Comparison of ENCODE assay signal across 18 mouse cellular contexts in the genomic region with DNA sequence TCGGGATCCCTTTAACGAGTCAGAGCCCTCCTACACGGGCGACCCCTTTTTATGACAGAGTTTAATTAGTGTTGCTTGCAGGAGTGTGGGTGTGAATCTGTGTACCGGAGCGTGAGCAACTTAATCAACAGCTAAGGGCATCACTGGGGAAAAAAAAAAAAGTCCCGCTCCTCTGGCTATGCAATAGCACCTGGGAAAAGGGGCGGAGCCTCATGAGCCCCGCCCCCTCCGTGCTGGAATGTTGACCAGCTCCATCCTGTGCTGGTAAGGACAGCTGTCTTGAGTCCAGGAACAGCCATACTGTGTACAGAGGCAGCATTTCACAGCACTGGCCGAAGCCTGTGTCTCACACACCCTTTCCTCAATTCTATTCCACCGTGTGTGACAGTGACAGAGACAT. TPM values are rescaled to one million over a fixed set of nuclear protein-coding genes. Genes with fewer than 3 reads are reported as not detected.
DNase-seq lines count a peak whose midpoint lies in the region; ATAC-seq and TF ChIP-seq lines count a peak whose summit lies in the region.
"Had no signal": no experiment of that assay in that cellular context is flagged by ENCODE, and none has a peak within 500 bp of the region (broad histone marks: within the 10 kb centered on the region; RNA-seq: fewer than 3 reads in every experiment).

No protein-coding gene starts in this region.

- TF ChIP-seq CTCF in liver, embryonic 14.5 days (IDR thresholded peaks at IDR 0.05; ENCODE audit: low read depth) = no peak
- no peak for TF ChIP-seq CTCF in lung, embryonic 14.5 days (IDR thresholded peaks at IDR 0.05; ENCODE audit: low read depth)
- no peak for TF ChIP-seq CTCF in hindbrain, postnatal 0 days (IDR thresholded peaks at IDR 0.05; ENCODE audit: low read depth)

- H3K27me3 ChIP-seq in liver, embryonic 14.5 days (ENCODE audit: control insufficient read depth, insufficient read depth, low read length) = no peaks in the 10 kb centered on the region
- no peaks in the 10 kb centered on the region for H3K27me3 ChIP-seq in liver, embryonic 11.5 days (replicated peaks; ENCODE audit: control insufficient read depth, insufficient read depth, low read length)
- H3K27me3 ChIP-seq in kidney, embryonic 14.5 days (ENCODE audit: control insufficient read depth, insufficient read depth, low read length) = no peaks in the 10 kb centered on the region
- no peaks in the 10 kb centered on the region for H3K27me3 ChIP-seq in lung, embryonic 14.5 days (ENCODE audit: insufficient read depth, low read length)
- no peaks in the 10 kb centered on the region for H3K27me3 ChIP-seq in hindbrain, postnatal 0 days (ENCODE audit: insufficient read depth, low read length)

- TF ChIP-seq EP300 in liver, embryonic 14.5 days (IDR thresholded peaks at IDR 0.05; ENCODE audit: low read depth) = no peak

- H3K4me3 ChIP-seq in liver, embryonic 14.5 days (ENCODE audit: insufficient read depth in 1 of 2, low read depth in 2 of 2, low read length in 2 of 2) = no peak overlapping the region
- no peak overlapping the region for H3K4me3 ChIP-seq in liver, embryonic 11.5 days (ENCODE audit: low read depth, low read length)
- no peak overlapping the region for H3K4me3 ChIP-seq in kidney, embryonic 14.5 days (ENCODE audit: low read length)
- H3K4me3 ChIP-seq in lung, embryonic 14.5 days (ENCODE audit: low read depth, low read length) = no peak overlapping the region
- H3K4me3 ChIP-seq in hindbrain, postnatal 0 days (ENCODE audit: low read length) = no peak overlapping the region
- H3K4me3 ChIP-seq: embryonic facial prominence, embryonic 10.5 days; heart, embryonic 13.5 days; hindbrain, embryonic 12.5 days; megakaryocyte, embryonic 14.5 days; myocyte had no signal

- no peaks in the 10 kb centered on the region; a peak in 1 of 4 replicates for H3K4me1 ChIP-seq in liver, embryonic 14.5 days (replicated peaks; ENCODE audit: control insufficient read depth in 2 of 2, insufficient read depth in 2 of 2, low read length in 1 of 2)
- H3K4me1 ChIP-seq in liver, embryonic 11.5 days (replicated peaks; ENCODE audit: control insufficient read depth, insufficient read depth, low read length) = no peaks in the 10 kb centered on the region; the same call in 1 of the 2 replicates
- peaks cover 6% of the 10 kb centered on the region; the same call in 1 of the 2 replicates for H3K4me1 ChIP-seq in kidney, embryonic 14.5 days (ENCODE audit: control insufficient read depth, insufficient read depth, low read length)
- no peaks in the 10 kb centered on the region for H3K4me1 ChIP-seq in lung, embryonic 14.5 days (ENCODE audit: insufficient read depth)
- no peaks in the 10 kb centered on the region for H3K4me1 ChIP-seq in hindbrain, postnatal 0 days (ENCODE audit: insufficient read depth, low read length)

- no peak overlapping the region for H3K4me2 ChIP-seq in liver, embryonic 14.5 days (ENCODE audit: low read depth)
- H3K4me2 ChIP-seq in liver, embryonic 11.5 days = no peak overlapping the region
- H3K4me2 ChIP-seq in kidney, embryonic 14.5 days (replicated peaks; ENCODE audit: low read depth, low read length) = no peak overlapping the region
- H3K4me2 ChIP-seq in lung, embryonic 14.5 days = no peak overlapping the region
- H3K4me2 ChIP-seq in hindbrain, postnatal 0 days (ENCODE audit: low read depth, low read length) = no peak overlapping the region
- H3K4me2 ChIP-seq: heart, embryonic 13.5 days; hindbrain, embryonic 12.5 days had no signal

- 47% methylated on average over 12 of the region's 12 CpGs for WGBS in liver, embryonic 14.5 days (ENCODE audit: insufficient replicate concordance)
- 43% methylated on average over 12 of the region's 12 CpGs for WGBS in liver, embryonic 11.5 days
- WGBS in kidney, embryonic 14.5 days = 14% methylated on average over 12 of the region's 12 CpGs
- WGBS in lung, embryonic 14.5 days = 29% methylated on average over 12 of the region's 12 CpGs
- 45% methylated on average over 12 of the region's 12 CpGs for WGBS in hindbrain, postnatal 0 days

- H3K9ac ChIP-seq in liver, embryonic 14.5 days (replicated peaks) = no peak overlapping the region
- no peak overlapping the region for H3K9ac ChIP-seq in liver, embryonic 11.5 days (ENCODE audit: low read depth, low read length)
- H3K9ac ChIP-seq in kidney, embryonic 14.5 days (ENCODE audit: low read depth, low read length) = no peak overlapping the region
- no peak overlapping the region for H3K9ac ChIP-seq in lung, embryonic 14.5 days
- no peak overlapping the region for H3K9ac ChIP-seq in hindbrain, postnatal 0 days (replicated peaks; ENCODE audit: low read length)
- H3K9ac ChIP-seq: heart, embryonic 13.5 days; hindbrain, embryonic 12.5 days had no signal

- no peak for DNase-seq in liver, embryonic 14.5 days (ENCODE audit: low read depth in 3 of 3, low spot score in 3 of 3)
- DNase-seq in liver, embryonic 11.5 days (ENCODE audit: low spot score) = no peak
- peak; percentile 65 for DNase-seq in lung, embryonic 14.5 days
- peak; percentile 64 for DNase-seq in testis, postnatal 10 days (ENCODE audit: low spot score)
- no peak for DNase-seq in yolk sac, embryonic 10.5 days (ENCODE audit: low spot score)
- no peak for DNase-seq in thymus, adult 18-20 months
- no peak for DNase-seq in hindbrain, postnatal 0 days (ENCODE audit: low spot score)
- DNase-seq: adrenal gland, postnatal 14 days; gastrocnemius, postnatal 10 days; left cerebral cortex, postnatal 4 days; spleen, adult 18-20 months; thymus, postnatal 25 days had no signal

- H3K9me3 ChIP-seq in liver, embryonic 14.5 days (ENCODE audit: control insufficient read depth, low read length) = no peaks in the 10 kb centered on the region
- no peaks in the 10 kb centered on the region for H3K9me3 ChIP-seq in liver, embryonic 11.5 days (ENCODE audit: control insufficient read depth, low read length)
- H3K9me3 ChIP-seq in kidney, embryonic 14.5 days (ENCODE audit: control insufficient read depth, low read length) = no peaks in the 10 kb centered on the region
- no peaks in the 10 kb centered on the region for H3K9me3 ChIP-seq in lung, embryonic 14.5 days (ENCODE audit: low read depth, low read length)
- no peaks in the 10 kb centered on the region for H3K9me3 ChIP-seq in hindbrain, postnatal 0 days (ENCODE audit: low read length)
- H3K9me3 ChIP-seq: embryonic facial prominence, embryonic 10.5 days; heart, embryonic 13.5 days; hindbrain, embryonic 12.5 days; megakaryocyte, embryonic 14.5 days had no signal

- no peak overlapping the region for H3K27ac ChIP-seq in liver, embryonic 14.5 days
- no peak overlapping the region for H3K27ac ChIP-seq in liver, embryonic 11.5 days (ENCODE audit: low read depth, low read length)
- H3K27ac ChIP-seq in kidney, embryonic 14.5 days (ENCODE audit: low read depth, low read length) = no peak overlapping the region
- H3K27ac ChIP-seq in lung, embryonic 14.5 days (ENCODE audit: low read depth) = no peak overlapping the region
- no peak overlapping the region for H3K27ac ChIP-seq in hindbrain, postnatal 0 days
- H3K27ac ChIP-seq: embryonic facial prominence, embryonic 10.5 days; heart, embryonic 13.5 days; hindbrain, embryonic 12.5 days had no signal

- H3K36me3 ChIP-seq in liver, embryonic 14.5 days (replicated peaks; ENCODE audit: control insufficient read depth, insufficient read depth, low read depth) = no peaks in the 10 kb centered on the region
- no peaks in the 10 kb centered on the region for H3K36me3 ChIP-seq in liver, embryonic 11.5 days (ENCODE audit: control insufficient read depth, insufficient read depth, low read length)
- no peaks in the 10 kb centered on the region for H3K36me3 ChIP-seq in kidney, embryonic 14.5 days (ENCODE audit: control insufficient read depth, insufficient read depth, low read length)
- no peaks in the 10 kb centered on the region for H3K36me3 ChIP-seq in lung, embryonic 14.5 days (ENCODE audit: insufficient read depth)
- no peaks in the 10 kb centered on the region for H3K36me3 ChIP-seq in hindbrain, postnatal 0 days (ENCODE audit: insufficient read depth, low read length)
- H3K36me3 ChIP-seq: embryonic facial prominence, embryonic 10.5 days; heart, embryonic 13.5 days; hindbrain, embryonic 12.5 days had no signal

- peak; percentile 21; the same call in 1 of the 2 replicates for ATAC-seq in liver, embryonic 14.5 days (ENCODE audit: insufficient read depth)
- no peak for ATAC-seq in liver, embryonic 11.5 days (replicated peaks; ENCODE audit: low FRiP score)
- ATAC-seq in kidney, embryonic 14.5 days (ENCODE audit: low FRiP score, low TSS enrichment) = peak; percentile 68; the same call in 1 of the 2 replicates
- 0 out of 2 replicates have a peak, but pooled peaks have one; percentile 48 for ATAC-seq in lung, embryonic 14.5 days (ENCODE audit: insufficient read depth)
- ATAC-seq in hindbrain, postnatal 0 days = no peak

RNA-seq across cellular contexts. Expression of gene Inf2, which starts 33.7 kb away (rescaled TPM):
- polyA plus RNA-seq in liver, embryonic 14.5 days (2012; rRNA removed) = 4.8 and 6.2 TPM in 2 replicates
- 2.0 and 2.1 TPM in 2 replicates for polyA plus RNA-seq in liver, embryonic 14.5 days (2014; fragmentation: Nextera tagmentation; extraction: Ambion mirVana)
- 4.6 and 6.5 TPM in 2 replicates for polyA plus RNA-seq in liver, embryonic 11.5 days (2014; fragmentation: Nextera tagmentation; extraction: Ambion mirVana)
- polyA plus RNA-seq in kidney, embryonic 14.5 days (2014; fragmentation: Nextera tagmentation; extraction: Ambion mirVana) = 4.7 and 5.8 TPM in 2 replicates
- polyA plus RNA-seq in lung, embryonic 14.5 days (2014; fragmentation: Nextera tagmentation; extraction: Ambion mirVana) = 4.5 and 5.2 TPM in 2 replicates
- total RNA-seq in hindbrain, postnatal 0 days (2014; rRNA removed) = 5.9 and 6.3 TPM in 2 replicates
- 0.96 and 1.4 TPM in 2 replicates for polyA plus RNA-seq in hindbrain, postnatal 0 days (2015; fragmentation: Nextera tagmentation; extraction: Ambion mirVana)

RNA-seq across cellular contexts. Expression of gene Tmem179, which starts 38.4 kb away (rescaled TPM):
- 0.02 and 0.09 TPM in 2 replicates for polyA plus RNA-seq in liver, embryonic 14.5 days (2012; rRNA removed)
- 0.05 and 0.08 TPM in 2 replicates for polyA plus RNA-seq in liver, embryonic 14.5 days (2014; fragmentation: Nextera tagmentation; extraction: Ambion mirVana)
- polyA plus RNA-seq in liver, embryonic 11.5 days (2014; fragmentation: Nextera tagmentation; extraction: Ambion mirVana) = 0.70 and 0.71 TPM in 2 replicates
- polyA plus RNA-seq in kidney, embryonic 14.5 days (2014; fragmentation: Nextera tagmentation; extraction: Ambion mirVana) = 0.16 and 0.57 TPM in 2 replicates
- 0.12 and 0.32 TPM in 2 replicates for polyA plus RNA-seq in lung, embryonic 14.5 days (2014; fragmentation: Nextera tagmentation; extraction: Ambion mirVana)
- total RNA-seq in hindbrain, postnatal 0 days (2014; rRNA removed) = 134 and 141 TPM in 2 replicates
- 94.1 and 96.2 TPM in 2 replicates for polyA plus RNA-seq in hindbrain, postnatal 0 days (2015; fragmentation: Nextera tagmentation; extraction: Ambion mirVana)

Comparison
In these comparisons a context has a peak if more than half of its experiments do, and no peak if none do; other contexts are left out.
1. ATAC-seq: peak in liver, embryonic 14.5 days (single experiment), kidney, embryonic 14.5 days (single experiment) and lung, embryonic 14.5 days (single experiment); none in liver, embryonic 11.5 days (single experiment) and hindbrain, postnatal 0 days (single experiment).
2. DNase-seq: peak in lung, embryonic 14.5 days (single experiment) and testis, postnatal 10 days (single experiment); none in liver, embryonic 14.5 days (0 of 3), liver, embryonic 11.5 days (single experiment), yolk sac, embryonic 10.5 days (single experiment), thymus, adult 18-20 months (0 of 2) and hindbrain, postnatal 0 days (single experiment).
3. RNA of gene Tmem179, which starts 38.4 kb away (polyA plus RNA-seq): 94.1 to 96.2 TPM in hindbrain, postnatal 0 days; 0.70 to 0.71 TPM in liver, embryonic 11.5 days, 0.16 to 0.57 TPM in kidney, embryonic 14.5 days, 0.12 to 0.32 TPM in lung, embryonic 14.5 days and 0.02 to 0.09 TPM in liver, embryonic 14.5 days; every median in the first group is over 10 times any median in the second.